Mouse (Mus musculus) liver, embryonic 11.5 days (tissue): ENCODE data around the gene Gm11011. TPM values are rescaled to one million over a fixed set of nuclear protein-coding genes. Genes with fewer than 3 reads are reported as not detected.

ENCODE experiments used
- ATAC-seq: fragments of 200-750 bp; cut with Nextera tagmentation; replicated peaks from 2 replicates; pipeline ENCODE4 v1.8.0; 2017; ENCODE audit warnings: moderate number of reproducible peaks, mild to moderate bottlenecking, moderate TSS enrichment, moderate library complexity; ENCODE audit not compliant: low FRiP score
- DNase-seq: peaks from one replicate; pipeline ENCODE4 v3.0.0-alpha.2; 2017; ENCODE audit warnings: low spot score
- H3K27ac ChIP-seq: fragments of 300-500 bp; sonication (generic); 2 replicates; pipeline ENCODE4 v1.5.1; 2014; ENCODE audit warnings: mild to moderate bottlenecking, low read depth, low read length, control low read depth
- H3K27me3 ChIP-seq: fragments of 300-500 bp; sonication (generic); replicated peaks from 2 replicates; pipeline ENCODE4 v1.6.1; 2014; ENCODE audit warnings: low read length, mixed read lengths; ENCODE audit not compliant: control insufficient read depth, insufficient read depth
- H3K36me3 ChIP-seq: fragments of 300-500 bp; sonication (generic); 2 replicates; pipeline ENCODE4 v1.6.1; 2014; ENCODE audit warnings: mild to moderate bottlenecking, low read length, moderate library complexity, mixed read lengths; ENCODE audit not compliant: control insufficient read depth, insufficient read depth
- H3K4me1 ChIP-seq: fragments of 300-500 bp; sonication (generic); replicated peaks from 2 replicates; pipeline ENCODE4 v1.6.1; 2014; ENCODE audit warnings: low read length, mixed read lengths; ENCODE audit not compliant: control insufficient read depth, insufficient read depth
- H3K4me2 ChIP-seq: fragments of 300-500 bp; sonication (generic); 2 replicates; pipeline ENCODE4 v1.6.1; 2014; ENCODE audit warnings: mild to moderate bottlenecking, control low read depth, moderate library complexity
- H3K4me3 ChIP-seq: fragments of 300-500 bp; sonication (generic); 2 replicates; pipeline ENCODE4 v1.5.1; 2014; ENCODE audit warnings: low read depth, low read length, control low read depth
- H3K9ac ChIP-seq: fragments of 300-500 bp; sonication (generic); 2 replicates; pipeline ENCODE4 v1.6.1; 2014; ENCODE audit warnings: low read depth, low read length, control low read depth
- H3K9me3 ChIP-seq: fragments of 300-500 bp; sonication (generic); 2 replicates; pipeline ENCODE4 v1.6.1; 2016; ENCODE audit warnings: low read length, inconsistent platforms, mixed read lengths; ENCODE audit not compliant: control insufficient read depth
- WGBS: fragments of 180-500 bp; shearing (Covaris S2); extraction: QIAGEN DNeasy Blood & Tissue Kit; methylation state at CpG from one replicate; pipeline ENCODE4 v1.1.7; 2014; 5-methylcytosine and 5-hydroxymethylcytosine counted together
- polyA plus RNA-seq: library from polyadenylated mRNA; unstranded; fragments of >200 nt; fragmentation: Nextera tagmentation; extraction: Ambion mirVana; gene quantifications from 2 replicates; pipeline ENCODE4 v1.2.1, GENCODE M21; 2014

Gm11011 gene
- polyA plus RNA-seq, 1 experiment from 2014 or later = not detected

DNA sequence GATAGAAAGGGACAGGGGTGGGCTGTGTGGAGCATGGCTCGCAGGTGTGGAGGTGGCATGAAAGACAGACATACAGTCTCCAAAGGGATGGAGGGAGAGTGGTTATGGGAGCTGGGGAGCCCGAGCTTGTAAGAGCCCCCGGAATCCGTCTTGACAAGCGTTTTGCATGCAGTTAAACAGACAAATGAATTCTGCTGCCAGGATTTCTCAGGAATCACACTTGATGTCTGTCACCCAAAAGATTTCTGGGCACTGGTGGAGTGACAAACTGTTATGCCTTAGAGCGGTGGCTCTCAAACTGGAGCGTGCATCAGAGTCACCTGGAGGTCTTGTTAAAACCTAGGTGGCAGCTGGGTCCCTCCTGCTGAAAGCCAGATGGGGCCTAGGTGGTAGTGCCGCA lies 10.4 kb upstream of the Gm11011 start:
- Histone ChIP-seq H3K27me3 (no peaks in the 10 kb centered on the region), H3K4me1 (no peaks in the 10 kb centered on the region), H3K9ac (no peak overlapping the region), H3K4me2 (no peak overlapping the region), H3K4me3 (no peak overlapping the region), H3K9me3 (no peaks in the 10 kb centered on the region), H3K27ac (no peak overlapping the region), H3K36me3 (no peaks in the 10 kb centered on the region)
- DNase-seq (no peak), ATAC-seq (no peak)
- 84% methylated on average over 8 of the region's 8 CpGs for WGBS

DNA sequence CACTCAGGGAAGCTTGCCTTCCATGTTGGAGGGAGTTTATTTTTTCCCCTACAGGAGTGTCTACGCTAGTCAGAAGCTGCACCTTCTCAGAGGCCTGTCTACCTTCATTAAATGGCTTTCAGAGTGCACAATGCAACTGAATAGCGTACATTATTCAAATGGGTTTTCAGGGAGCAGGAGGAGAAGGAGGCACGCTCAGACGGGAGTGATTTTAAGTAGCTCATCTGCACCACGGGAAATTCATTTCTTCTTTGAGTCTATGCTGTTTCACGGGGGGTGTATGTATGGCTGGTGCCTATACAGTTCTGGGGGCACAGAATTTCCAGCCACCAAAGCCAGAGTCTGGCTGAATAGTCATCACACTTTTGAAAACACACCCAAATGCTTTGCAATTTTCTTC lies 9.8 kb upstream of the Gm11011 start:
- H3K4me3 ChIP-seq = no peak overlapping the region
- ATAC-seq = no peak
- H3K4me2 ChIP-seq = no peak overlapping the region
- WGBS = 85% methylated on average over 6 of the region's 6 CpGs
- H3K36me3 ChIP-seq = no peaks in the 10 kb centered on the region
- H3K27me3 ChIP-seq = no peaks in the 10 kb centered on the region
- H3K27ac ChIP-seq = no peak overlapping the region
- H3K4me1 ChIP-seq = no peaks in the 10 kb centered on the region
- DNase-seq = no peak
- H3K9ac ChIP-seq = no peak overlapping the region
- no peaks in the 10 kb centered on the region for H3K9me3 ChIP-seq

DNA sequence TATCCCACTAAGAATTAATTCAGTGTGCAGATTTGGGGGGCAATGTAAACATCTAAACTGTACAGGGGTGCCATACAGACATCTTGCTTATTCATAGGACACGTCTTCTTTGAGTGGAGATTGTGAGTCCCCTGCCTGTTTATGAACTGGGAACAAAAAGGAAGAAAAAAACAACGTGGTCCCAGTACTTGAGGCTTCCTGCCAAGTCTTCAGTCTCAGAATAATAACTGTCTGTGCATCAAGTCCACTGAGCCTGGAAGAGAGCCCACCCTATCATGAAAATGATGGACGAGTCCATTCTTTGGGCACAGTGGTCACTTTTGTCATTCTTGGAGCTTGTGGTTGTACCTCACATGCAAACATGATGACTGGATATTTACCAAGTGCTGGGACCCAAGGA lies 6.2 kb upstream of the Gm11011 start:
- H3K9me3 ChIP-seq = no peaks in the 10 kb centered on the region
- 64% methylated on average over 3 of the region's 3 CpGs for WGBS
- DNase-seq (no peak), ATAC-seq (no peak)
- H3K36me3 ChIP-seq = no peaks in the 10 kb centered on the region
- no peak overlapping the region for H3K4me3 ChIP-seq
- H3K27me3 ChIP-seq = no peaks in the 10 kb centered on the region
- H3K27ac ChIP-seq = no peak overlapping the region
- H3K4me2 ChIP-seq = no peak overlapping the region
- H3K9ac ChIP-seq = no peak overlapping the region
- no peaks in the 10 kb centered on the region for H3K4me1 ChIP-seq

DNA sequence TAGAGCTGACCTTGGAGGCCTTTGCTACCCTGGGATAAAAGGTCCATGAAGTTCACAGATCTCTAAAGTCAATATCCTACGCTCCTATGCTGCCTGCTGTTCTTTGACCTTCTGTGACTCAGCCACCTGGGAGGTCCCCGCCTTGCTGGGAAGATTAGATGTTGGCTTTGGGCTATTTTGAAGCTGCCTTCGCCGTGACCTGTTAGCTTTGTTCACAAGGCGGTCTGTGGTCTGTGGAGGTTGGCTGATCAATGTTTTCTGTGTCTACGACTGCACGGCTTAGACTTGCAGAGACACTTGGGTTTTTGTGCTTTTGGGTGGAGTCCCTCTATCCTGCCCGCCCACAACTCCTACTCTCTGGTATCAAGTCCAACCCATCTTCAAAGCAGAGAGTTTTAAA lies 2.9 kb upstream of the Gm11011 start:
- 70% methylated on average over 8 of the region's 8 CpGs for WGBS
- DNase-seq (no peak), ATAC-seq (no peak)
- Histone ChIP-seq H3K4me2 (no peak overlapping the region), H3K36me3 (no peaks in the 10 kb centered on the region), H3K4me1 (no peaks in the 10 kb centered on the region), H3K27me3 (no peaks in the 10 kb centered on the region), H3K4me3 (no peak overlapping the region), H3K9ac (no peak overlapping the region), H3K27ac (no peak overlapping the region), H3K9me3 (no peaks in the 10 kb centered on the region)

DNA sequence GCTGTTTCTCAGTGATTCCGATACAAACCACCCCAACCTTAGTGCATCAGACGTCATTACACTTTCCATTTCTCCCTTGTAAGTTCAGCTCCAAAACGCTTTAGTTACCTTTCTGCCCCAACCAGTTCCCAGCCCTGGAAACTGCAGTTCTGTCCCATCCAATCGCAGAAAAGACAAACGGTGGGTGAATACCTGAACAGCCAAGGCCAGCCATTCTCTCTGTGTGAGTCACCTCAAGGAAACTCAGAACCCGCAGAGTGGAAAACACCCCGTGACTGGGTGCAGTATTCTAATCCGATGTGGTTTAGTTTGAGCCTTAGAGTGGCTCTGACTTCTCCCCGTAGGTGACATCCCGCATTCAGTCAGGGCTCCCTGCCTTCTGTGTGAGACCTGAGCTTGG lies 2.2 kb upstream of the Gm11011 start:
- ATAC-seq = no peak
- H3K27ac ChIP-seq = no peak overlapping the region
- H3K27me3 ChIP-seq = no peaks in the 10 kb centered on the region
- H3K9ac ChIP-seq = no peak overlapping the region
- WGBS = 84% methylated on average over 10 of the region's 10 CpGs
- H3K4me3 ChIP-seq = no peak overlapping the region
- DNase-seq = no peak
- H3K9me3 ChIP-seq = no peaks in the 10 kb centered on the region
- H3K36me3 ChIP-seq = no peaks in the 10 kb centered on the region
- H3K4me1 ChIP-seq = no peaks in the 10 kb centered on the region
- H3K4me2 ChIP-seq = no peak overlapping the region

DNA sequence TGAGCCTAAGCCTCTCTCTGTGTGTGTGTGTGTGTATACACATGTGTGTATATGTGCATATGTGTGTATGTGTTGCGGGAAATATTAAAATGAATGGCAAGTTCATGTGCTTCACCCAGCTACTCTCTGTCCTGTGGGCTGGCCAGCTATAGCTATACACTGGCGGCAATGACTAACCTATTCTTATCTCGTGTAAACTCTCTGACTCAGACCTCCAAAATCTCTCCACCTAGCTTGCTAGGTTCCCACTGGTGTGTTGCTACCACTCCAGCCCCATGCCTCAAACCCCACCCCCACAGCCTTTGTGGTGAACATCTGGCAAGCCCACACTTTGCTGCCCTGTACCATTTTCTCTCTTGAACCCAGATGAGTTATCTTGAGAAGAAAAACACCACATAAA lies 857 bp downstream of the Gm11011 start:
- no peak for DNase-seq
- Histone ChIP-seq H3K9me3 (no peaks in the 10 kb centered on the region), H3K9ac (no peak overlapping the region), H3K4me1 (no peaks in the 10 kb centered on the region), H3K4me3 (no peak overlapping the region), H3K4me2 (no peak overlapping the region), H3K36me3 (no peaks in the 10 kb centered on the region), H3K27me3 (no peaks in the 10 kb centered on the region), H3K27ac (no peak overlapping the region)
- ATAC-seq = no peak
- WGBS = 66% methylated on average over 3 of the region's 3 CpGs

DNA sequence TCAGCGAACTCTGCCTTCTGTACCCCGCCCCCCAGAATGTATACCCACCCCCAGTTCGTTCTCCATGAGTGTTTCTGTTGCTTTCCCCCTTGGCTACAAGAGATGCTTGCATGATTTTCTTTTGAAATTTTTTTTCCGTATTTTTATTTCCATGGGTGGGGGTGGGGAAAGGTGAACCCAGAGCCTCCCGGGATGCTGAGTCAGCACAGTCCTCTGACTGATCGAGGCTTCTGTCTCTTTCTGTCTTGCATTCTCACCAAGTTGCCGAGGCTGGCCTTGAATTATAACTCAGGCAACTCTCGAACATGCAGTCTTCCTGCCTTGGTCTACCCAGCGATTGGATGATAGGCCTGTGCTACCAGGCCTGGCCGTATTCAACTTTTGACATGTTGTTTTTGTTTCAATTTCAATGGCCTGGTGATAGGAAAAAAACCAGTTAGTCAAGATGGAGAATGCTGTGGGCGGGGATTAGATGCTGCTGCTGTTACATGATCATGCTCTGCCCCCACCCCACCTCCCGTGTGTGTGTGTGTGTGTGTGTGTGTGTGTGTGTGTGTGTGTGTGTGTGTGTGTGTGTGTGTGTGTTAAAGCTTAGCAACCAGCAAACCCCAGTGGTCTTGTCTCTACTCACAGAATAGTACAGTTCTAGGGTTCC lies 1.8 kb downstream of the Gm11011 start:
- H3K27me3 ChIP-seq = no peaks in the 10 kb centered on the region
- H3K4me2 ChIP-seq = no peak overlapping the region
- H3K36me3 ChIP-seq = no peaks in the 10 kb centered on the region
- H3K4me1 ChIP-seq = no peaks in the 10 kb centered on the region
- ATAC-seq = no peak
- H3K9ac ChIP-seq = no peak overlapping the region
- no peak for DNase-seq
- H3K27ac ChIP-seq = no peak overlapping the region
- WGBS = 71% methylated on average over 12 of the region's 12 CpGs
- no peaks in the 10 kb centered on the region for H3K9me3 ChIP-seq
- H3K4me3 ChIP-seq = no peak overlapping the region

DNA sequence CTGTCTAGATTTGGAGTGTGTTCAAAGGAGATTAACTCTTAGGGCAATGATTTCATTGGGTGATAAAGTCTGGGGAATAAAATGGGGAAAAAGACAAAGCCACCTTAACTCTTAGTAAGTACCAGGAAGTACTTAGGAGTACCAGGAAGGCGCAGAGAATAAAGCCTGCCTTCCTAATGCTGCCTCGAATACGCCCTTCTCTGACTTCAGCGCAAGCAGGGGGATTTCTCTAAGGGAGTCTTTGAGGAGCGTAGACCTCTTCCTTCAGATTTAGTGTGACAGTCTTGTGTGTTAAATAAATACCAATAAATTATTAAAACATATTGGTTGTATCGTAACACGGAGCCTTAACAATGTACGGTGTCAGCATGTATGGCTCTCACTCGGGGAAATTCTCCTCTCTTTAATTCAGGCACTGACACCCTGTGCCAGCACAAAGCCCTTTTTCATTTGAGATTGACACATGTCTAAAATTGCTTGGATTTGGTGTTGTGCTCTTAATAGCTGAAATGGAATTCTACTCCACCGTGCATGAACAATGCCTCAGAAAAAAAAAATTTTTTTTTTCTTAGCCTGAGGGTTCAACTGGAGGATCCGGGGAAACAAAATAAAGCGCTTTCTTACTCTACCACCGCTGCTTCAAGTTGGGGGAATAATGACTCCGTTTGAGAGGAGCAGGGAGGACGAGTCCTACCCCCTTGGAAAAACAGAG lies 2.6 kb downstream of the Gm11011 start:
- no peaks in the 10 kb centered on the region for H3K36me3 ChIP-seq
- ATAC-seq = no peak
- no peaks in the 10 kb centered on the region for H3K4me1 ChIP-seq
- no peak overlapping the region for H3K4me2 ChIP-seq
- no peaks in the 10 kb centered on the region for H3K27me3 ChIP-seq
- no peak overlapping the region for H3K27ac ChIP-seq
- no peak overlapping the region for H3K4me3 ChIP-seq
- H3K9me3 ChIP-seq = no peaks in the 10 kb centered on the region
- DNase-seq = no peak
- no peak overlapping the region for H3K9ac ChIP-seq
- 84% methylated on average over 15 of the region's 15 CpGs for WGBS

DNA sequence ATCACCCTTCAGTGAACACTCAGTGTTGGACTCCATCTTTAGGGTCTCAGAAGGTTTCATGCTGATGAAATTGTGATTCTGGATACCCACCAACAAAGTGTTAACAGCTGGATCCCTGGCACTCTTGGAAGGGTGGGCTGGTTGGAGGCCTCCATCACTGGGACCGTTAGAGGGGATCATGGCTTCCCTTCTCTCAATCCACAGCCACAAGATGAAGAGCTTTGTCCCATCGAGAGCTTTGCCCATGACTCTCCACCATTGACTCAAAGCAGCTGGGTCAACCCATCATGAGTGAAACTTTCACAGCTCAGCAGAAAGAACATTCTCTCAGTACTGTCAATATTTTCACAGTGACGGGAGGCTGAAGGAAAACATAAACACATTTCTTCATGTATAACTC lies 4.1 kb downstream of the Gm11011 start:
- no peak overlapping the region for H3K27ac ChIP-seq
- WGBS = 73% methylated on average over 3 of the region's 3 CpGs
- H3K4me2 ChIP-seq = no peak overlapping the region
- H3K36me3 ChIP-seq = no peaks in the 10 kb centered on the region
- no peak for DNase-seq
- no peak overlapping the region for H3K4me3 ChIP-seq
- no peak for ATAC-seq
- no peak overlapping the region for H3K9ac ChIP-seq
- no peaks in the 10 kb centered on the region for H3K27me3 ChIP-seq
- H3K9me3 ChIP-seq = no peaks in the 10 kb centered on the region
- H3K4me1 ChIP-seq = no peaks in the 10 kb centered on the region
